Mouse (Mus musculus) spleen, postnatal 14 days (tissue): ENCODE data around the gene Celsr1.
"Not testable (repeated sequence)": the region's sequence is repeated elsewhere in the genome, so short reads cannot be mapped to it uniquely, and the experiment has no call there.

Source experiments
- DNase-seq, 2 experiments: peaks; one replicate each; pipeline ENCODE4 v3.0.0; 2021 to 2022; ENCODE audit warnings: low spot score in 2 of 2

Celsr1 gene

DNA sequence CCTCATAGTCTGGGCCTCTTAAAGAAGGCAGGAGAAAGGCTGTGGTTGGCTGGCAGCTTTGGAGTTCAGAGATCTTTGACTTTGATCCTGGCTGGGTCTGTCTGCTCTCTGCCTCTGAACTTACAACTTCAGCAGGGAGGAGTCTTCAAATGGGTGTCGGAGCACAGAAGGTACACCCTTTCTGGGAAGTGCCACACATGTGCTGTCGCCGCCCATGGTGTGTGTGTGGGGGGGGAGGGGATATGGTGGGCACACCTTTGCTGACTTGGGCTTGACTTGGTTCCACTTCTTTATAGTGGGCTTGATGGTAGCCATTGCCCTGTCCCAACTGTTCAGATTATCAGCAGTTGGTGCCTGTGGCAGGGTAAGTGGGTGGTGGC lies 31.3 kb upstream of the Celsr1 start:
- no peak for DNase-seq

- DNase-seq = no peak
Measured at GRCm38 (mm10) chr15:86064191-86064849, 30.7 kb upstream of the Celsr1 start.

DNA sequence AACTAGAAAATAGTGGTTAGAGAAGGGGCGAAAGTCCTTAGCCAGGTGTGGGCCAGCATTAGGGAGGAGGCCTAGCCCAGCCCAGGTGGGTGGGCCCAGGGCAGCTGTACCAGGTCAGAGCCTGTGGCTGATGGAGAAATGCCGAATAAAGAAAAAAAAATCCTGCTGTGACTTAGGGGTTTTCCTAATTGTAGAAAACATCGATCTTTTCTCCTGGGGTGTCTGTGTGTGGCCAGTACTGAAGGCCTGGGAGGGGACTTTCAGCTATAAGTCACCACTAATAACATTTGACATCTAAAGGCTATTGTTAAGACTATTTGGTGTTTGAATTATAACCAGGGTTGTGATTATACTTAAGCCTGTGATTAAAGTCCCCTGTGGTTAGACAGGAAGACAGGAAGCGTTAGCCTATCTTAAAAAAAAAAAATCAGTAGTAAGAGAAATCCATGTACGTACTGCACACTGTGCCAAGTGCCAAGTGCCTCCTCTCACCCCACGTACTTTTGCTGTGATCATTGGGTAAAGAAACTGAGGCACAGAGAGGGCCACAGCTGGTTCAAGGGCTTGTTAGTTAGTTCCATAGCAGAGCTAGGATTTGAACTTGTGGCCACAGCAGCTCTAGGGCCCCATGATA lies 28.4 kb upstream of the Celsr1 start:
- DNase-seq = no peak

DNA sequence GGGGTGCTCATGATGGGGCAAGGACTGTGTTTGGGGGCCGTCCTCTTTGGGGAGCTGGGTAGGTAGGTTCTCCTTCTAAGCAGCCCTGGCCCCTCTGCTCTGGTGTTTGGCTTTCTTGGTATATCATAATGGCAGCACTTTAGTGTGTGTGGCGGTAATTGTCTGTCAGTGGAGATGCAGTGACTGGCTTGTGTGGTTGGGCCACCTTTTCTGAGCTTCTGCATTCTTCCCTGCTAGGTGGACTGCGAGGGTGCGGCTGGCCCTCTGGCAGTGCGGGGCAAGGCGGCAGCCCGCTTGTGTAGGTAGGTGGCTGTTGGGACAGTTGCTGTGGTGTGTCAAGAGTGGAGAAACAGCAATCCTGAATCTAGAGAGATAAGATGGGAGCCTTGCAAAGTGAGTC lies 27.6 kb upstream of the Celsr1 start:
- no peak for DNase-seq

DNA sequence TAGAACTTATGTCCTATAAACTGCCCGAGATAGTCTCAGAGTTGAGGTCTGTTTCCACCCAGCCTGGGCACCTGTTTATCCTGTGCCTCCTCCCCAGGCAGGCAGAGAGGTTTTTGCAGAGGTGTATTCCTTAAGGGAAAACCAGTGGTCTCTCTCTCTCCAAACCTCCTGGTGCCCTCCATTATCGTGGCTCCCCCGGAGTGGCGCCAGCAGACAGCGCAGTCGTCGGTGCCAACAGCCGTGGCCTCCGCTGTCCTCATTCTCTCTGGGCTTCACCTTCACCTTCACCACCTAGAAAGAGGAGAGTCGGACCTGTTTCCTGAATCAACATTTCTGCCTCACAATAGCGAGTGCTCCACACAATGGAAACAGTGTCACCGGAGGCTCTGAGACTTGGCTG lies 27.0 kb upstream of the Celsr1 start:
- DNase-seq = no peak

GRCm38 (mm10) chr15:86059835-86060380 lies 26.3 kb upstream of the Celsr1 start:
- no peak for DNase-seq

DNA sequence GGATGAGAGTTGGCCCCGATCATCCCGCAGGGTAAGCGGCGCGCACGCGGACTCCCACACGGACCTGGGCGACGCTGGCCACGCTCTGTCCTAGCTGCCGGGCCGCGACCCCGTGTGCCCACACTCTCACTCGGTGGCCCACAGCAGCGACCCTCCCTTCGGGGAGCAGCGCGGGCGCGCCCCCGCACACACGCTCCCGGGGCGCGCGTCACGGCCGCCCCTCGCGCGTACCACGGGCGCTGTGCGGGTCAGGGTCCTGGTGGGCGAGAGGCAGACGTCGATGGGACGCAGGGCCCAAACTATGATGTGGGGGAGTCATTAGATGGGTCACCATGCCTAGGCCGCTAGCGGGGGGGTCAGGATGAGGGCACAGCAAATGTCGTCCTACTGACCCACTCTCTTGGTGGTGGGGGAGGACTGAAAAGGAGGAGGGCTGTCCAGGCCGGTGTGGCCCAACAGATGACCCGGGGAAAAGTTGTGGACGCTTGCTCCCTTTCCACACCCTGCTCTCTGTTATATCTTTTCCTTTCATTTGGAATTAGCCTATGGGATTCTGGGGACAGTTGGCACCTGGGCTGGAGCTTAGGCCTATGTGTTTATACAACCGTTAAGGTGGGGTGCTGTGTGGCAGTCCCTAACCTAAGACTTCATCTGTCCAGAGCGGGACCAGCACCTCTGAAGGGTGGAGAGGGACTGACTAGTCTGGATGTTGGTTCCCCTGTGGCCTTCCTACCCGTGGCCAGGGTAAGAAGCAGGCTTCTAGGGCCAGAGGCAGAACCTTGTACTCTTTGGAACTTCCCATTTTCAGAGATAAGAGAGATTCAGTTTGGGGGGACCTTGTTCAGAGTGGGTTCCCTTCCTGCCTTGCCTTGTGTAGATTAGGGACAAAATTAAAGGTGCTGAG lies 25.6 kb upstream of the Celsr1 start:
- DNase-seq = no peak

GRCm38 (mm10) chr15:86058394-86058915 lies 24.9 kb upstream of the Celsr1 start:
- peak; percentile 60 to 76 for DNase-seq

GRCm38 (mm10) chr15:86057908-86058307 lies 24.3 kb upstream of the Celsr1 start:
- DNase-seq = no peak

DNA sequence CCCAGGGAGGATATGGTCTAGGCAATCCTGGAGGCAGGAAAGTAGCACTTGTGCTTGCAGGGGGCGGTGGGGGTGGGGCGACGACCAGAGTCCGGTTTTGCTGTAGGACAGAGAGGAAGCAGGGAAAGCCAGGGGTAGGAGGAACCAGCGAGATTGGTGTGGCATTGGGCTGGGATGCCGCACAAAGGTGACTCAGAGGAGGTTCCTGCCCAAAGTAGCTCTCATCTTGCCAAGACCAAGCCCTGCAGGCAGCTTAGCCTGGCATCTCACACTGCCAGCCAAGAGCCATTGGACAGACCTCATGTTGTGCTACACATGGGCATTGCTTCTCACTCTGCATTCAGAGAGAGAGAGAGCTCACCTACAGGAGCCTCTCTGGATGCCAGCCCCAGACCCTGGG lies 23.8 kb upstream of the Celsr1 start, which contains the start of gene Gramd4:
Gramd4 (plus strand) TSS at position 283 of the 400 bp plus-strand sequence.
- DNase-seq = no peak

- no peak for DNase-seq
Measured at GRCm38 (mm10) chr15:86056221-86056760, 22.7 kb upstream of the Celsr1 start.

- not testable (repeated sequence) for DNase-seq
Measured at GRCm38 (mm10) chr15:86054861-86055260, 21.3 kb upstream of the Celsr1 start.

DNA sequence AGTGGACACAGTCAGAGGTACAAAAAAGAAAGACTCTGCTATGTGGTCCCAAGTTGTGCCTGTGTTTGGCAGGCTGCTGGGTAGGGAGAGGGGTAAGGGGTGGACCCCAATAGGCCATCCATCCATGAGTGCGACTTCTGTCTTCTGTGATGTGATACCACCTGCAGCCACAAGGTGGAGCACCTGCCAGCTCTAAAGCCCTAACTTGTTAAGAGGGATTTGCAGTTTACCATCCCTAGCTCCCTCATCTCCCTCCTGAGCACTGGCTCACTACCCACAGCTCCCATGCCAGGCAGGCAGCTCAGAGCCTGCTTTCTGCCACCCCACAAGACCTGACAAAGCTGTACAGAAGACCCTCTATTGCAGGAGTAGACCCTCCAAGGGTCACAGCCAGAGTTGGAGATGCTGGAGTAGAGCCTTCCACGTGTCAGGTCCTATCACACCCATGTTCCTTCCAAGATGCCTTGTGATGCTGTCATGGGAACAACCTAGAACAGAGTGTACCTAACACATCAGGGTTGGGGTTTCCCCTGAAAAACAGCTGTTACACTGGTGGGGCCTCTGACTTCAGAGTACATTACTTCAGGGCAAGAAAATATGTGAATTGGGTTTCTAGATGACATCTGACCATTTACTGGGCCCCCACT lies 20.4 kb upstream of the Celsr1 start:
- DNase-seq = peak; percentile 73 to 86

GRCm38 (mm10) chr15:86051878-86052478 lies 18.4 kb upstream of the Celsr1 start:
- DNase-seq = no peak

DNA sequence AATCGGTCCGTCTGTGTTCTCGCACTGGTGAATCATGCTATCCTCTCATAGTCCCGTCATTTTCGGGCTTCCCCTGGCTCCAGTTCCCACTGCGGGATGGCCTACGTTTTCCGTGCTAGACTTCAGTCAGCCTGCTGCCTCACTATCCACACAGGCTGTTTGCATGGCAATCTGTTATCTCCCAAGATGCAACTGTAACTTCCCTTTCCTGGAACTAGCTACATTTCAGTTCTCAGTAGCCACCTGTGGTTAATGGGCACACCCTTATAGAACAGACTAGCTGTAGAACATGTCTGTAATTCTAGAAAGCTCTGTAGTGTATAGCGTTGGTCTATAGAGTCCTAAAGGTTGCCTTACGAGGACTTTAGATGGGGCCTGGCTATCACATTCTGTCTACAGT lies 17.6 kb upstream of the Celsr1 start:
- DNase-seq = no peak

DNA sequence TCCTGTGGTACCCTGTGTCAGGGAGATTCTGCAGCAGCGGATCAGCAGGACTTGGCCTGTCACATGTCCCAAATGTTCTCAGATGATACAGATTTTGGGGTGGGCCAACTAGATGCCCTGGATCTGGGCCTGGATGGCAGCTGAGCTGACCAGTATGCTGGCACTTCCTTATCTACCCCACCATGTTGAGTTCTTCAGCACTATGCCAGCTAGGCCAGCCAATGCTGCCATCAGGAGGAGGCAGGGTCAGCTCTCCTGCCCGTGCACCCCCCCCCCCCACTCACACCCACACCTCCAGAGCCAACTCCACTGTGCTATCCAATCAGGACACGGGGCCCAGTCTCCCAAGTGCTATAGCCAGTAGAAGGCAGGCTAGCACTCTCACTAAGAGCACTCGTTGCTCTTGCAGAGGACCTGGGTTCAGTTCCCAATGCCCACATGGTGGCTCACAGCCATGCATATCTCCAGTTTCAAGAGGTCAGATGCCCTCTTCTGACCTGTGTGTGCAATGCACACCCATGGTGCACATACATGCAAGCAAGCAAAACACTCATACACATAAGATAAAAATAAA lies 16.7 kb upstream of the Celsr1 start:
- no peak for DNase-seq

- no peak for DNase-seq
Measured at GRCm38 (mm10) chr15:86049510-86049909, 15.9 kb upstream of the Celsr1 start.

- DNase-seq = no peak
Measured at GRCm38 (mm10) chr15:86042364-86042763, 8.8 kb upstream of the Celsr1 start.

GRCm38 (mm10) chr15:86041421-86041820 lies 7.8 kb upstream of the Celsr1 start:
- no peak for DNase-seq

DNA sequence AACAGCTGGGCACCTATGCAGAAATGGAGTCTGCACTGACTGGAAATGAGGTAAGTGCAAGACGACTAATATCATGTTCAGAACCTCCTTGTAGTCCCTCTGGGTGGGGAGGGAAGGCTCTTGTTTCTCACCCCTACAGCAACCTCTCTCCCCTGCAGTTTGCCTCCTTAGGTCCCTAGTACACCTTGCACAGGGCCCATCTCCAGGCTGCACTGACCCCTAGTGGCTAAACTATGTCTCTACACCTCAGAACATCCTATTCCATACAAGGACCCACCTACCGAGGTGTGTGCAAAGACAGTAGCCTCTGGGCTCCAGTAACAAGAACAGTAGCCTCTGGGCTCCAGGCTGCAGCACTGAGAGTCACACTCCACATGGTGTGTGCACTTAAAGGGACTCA lies 5.2 kb upstream of the Celsr1 start:
- peak in 1 of 2 experiments; percentile 68 for DNase-seq
